Mouse (Mus musculus) myocyte (in vitro differentiated cells): ENCODE results near the gene Unc5c.

ENCODE experiments used
- CEBPB ChIP-seq: IDR thresholded peaks from 2 replicates; pipeline ENCODE4 v1.6.1; 2011; ENCODE audit warnings: mild to moderate bottlenecking, moderate library complexity; ENCODE audit not compliant: poor library complexity, insufficient read depth, severe bottlenecking
- E2F4 ChIP-seq: IDR thresholded peaks from one replicate; pipeline ENCODE4 v1.6.1; 2011; ENCODE audit warnings: mild to moderate bottlenecking, control low read depth, moderate library complexity; ENCODE audit not compliant: insufficient read depth
- MAX ChIP-seq: IDR thresholded peaks from one replicate; pipeline ENCODE4 v1.6.1; 2011; ENCODE audit warnings: low read depth, mild to moderate bottlenecking, control low read depth
- MYOD1 ChIP-seq, 3 experiments: IDR thresholded peaks; one replicate each; pipeline ENCODE4 v1.6.1; 2011; ENCODE audit warnings: control low read depth in 2 of 3, low read depth in 2 of 3, mild to moderate bottlenecking in 2 of 3, moderate library complexity in 1 of 3; ENCODE audit not compliant: insufficient read length in 2 of 3, control insufficient read depth in 1 of 3
- MYOG ChIP-seq, 3 experiments: IDR thresholded peaks; one replicate each; pipeline ENCODE4 v1.6.1; 2011; ENCODE audit warnings: control low read depth in 2 of 3, low read depth in 2 of 3, mild to moderate bottlenecking in 2 of 3; ENCODE audit not compliant: insufficient read length in 2 of 3, control insufficient read depth in 1 of 3, insufficient read depth in 1 of 3
- POLR2A ChIP-seq: IDR thresholded peaks from one replicate; pipeline ENCODE4 v1.6.1; 2011; ENCODE audit warnings: low read depth, mild to moderate bottlenecking, control low read depth, moderate library complexity; ENCODE audit not compliant: insufficient read length
- POLR2AphosphoS2 ChIP-seq: IDR thresholded peaks from one replicate; pipeline ENCODE4 v1.6.1; 2011; ENCODE audit warnings: low read depth, control low read depth; ENCODE audit not compliant: insufficient read length
- REST ChIP-seq: IDR thresholded peaks from one replicate; pipeline ENCODE4 v1.6.1; 2011; ENCODE audit warnings: mild to moderate bottlenecking, control low read depth, moderate library complexity; ENCODE audit not compliant: insufficient read depth, insufficient read length
- SRF ChIP-seq: IDR thresholded peaks from one replicate; pipeline ENCODE4 v1.6.1; 2011; ENCODE audit warnings: low read depth; ENCODE audit not compliant: control insufficient read depth, insufficient read length
- TCF12 ChIP-seq: IDR thresholded peaks from one replicate; pipeline ENCODE4 v1.6.1; 2011; ENCODE audit warnings: mild to moderate bottlenecking, control low read depth; ENCODE audit not compliant: poor library complexity, insufficient read depth, severe bottlenecking
- TCF3 ChIP-seq: IDR thresholded peaks from one replicate; pipeline ENCODE4 v1.6.1; 2011; ENCODE audit warnings: low read depth, control low read depth; ENCODE audit not compliant: insufficient read length
- USF1 ChIP-seq: IDR thresholded peaks from one replicate; pipeline ENCODE4 v1.6.1; 2011; ENCODE audit warnings: low read depth, mild to moderate bottlenecking, control low read depth, moderate library complexity

- TF ChIP-seq E2F4 = no peak
- no peak for TF ChIP-seq TCF12
- TF ChIP-seq POLR2A = no peak
- TF ChIP-seq POLR2AphosphoS2 = no peak
- TF ChIP-seq USF1 = no peak
- TF ChIP-seq TCF3 = no peak
- TF ChIP-seq MAX = no peak
- TF ChIP-seq MYOD1 (IDR thresholded peaks at IDR 0.05; ENCODE audit: control insufficient read depth in 1 of 3, insufficient read length in 2 of 3, low read depth in 2 of 3) = no peak
- TF ChIP-seq CEBPB = no peak
- no peak for TF ChIP-seq MYOG (IDR thresholded peaks at IDR 0.05; ENCODE audit: control insufficient read depth in 1 of 3, insufficient read depth in 1 of 3, insufficient read length in 2 of 3, low read depth in 2 of 3)
- TF ChIP-seq SRF = no peak
- TF ChIP-seq REST = no peak
Observed at GRCm38 (mm10) chr3:141627639-141627977, 162.6 kb downstream of the Unc5c start.
